Mouse (Mus musculus) spleen, adult 2 months (tissue): ENCODE measurements around the gene 2200002D01Rik. TPM values are rescaled to one million over a fixed set of nuclear protein-coding genes. Genes with fewer than 3 reads are reported as not detected.
"Not testable (repeated sequence)": the region's sequence is repeated elsewhere in the genome, so short reads cannot be mapped to it uniquely, and the experiment has no call there.

Experiments used
- DNase-seq, 2 experiments: peaks; one replicate each; pipeline versions ENCODE4 v3.0.0 to v3.0.0-alpha.2; 2012 to 2021; ENCODE audit warnings: low spot score in 2 of 2, low read depth in 1 of 2
- H3K27ac ChIP-seq: fragments of 200-500 bp; 2 replicates; pipeline ENCODE4 v1.5.1; 2012; ENCODE audit warnings: low read length, inconsistent platforms; ENCODE audit not compliant: insufficient read depth
- H3K27me3 ChIP-seq: fragments of 200-500 bp; 2 replicates; pipeline ENCODE4 v1.6.1; 2012; ENCODE audit warnings: mild to moderate bottlenecking, moderate library complexity, low read length, inconsistent platforms; ENCODE audit not compliant: control insufficient read depth, insufficient read depth
- H3K36me3 ChIP-seq: fragments of 200-500 bp; 2 replicates; pipeline ENCODE4 v1.6.1; 2012; ENCODE audit warnings: mild to moderate bottlenecking, low read length, inconsistent platforms; ENCODE audit not compliant: control insufficient read depth, insufficient read depth
- H3K4me1 ChIP-seq: fragments of 200-500 bp; 2 replicates; pipeline ENCODE4 v1.6.1; 2011; ENCODE audit warnings: inconsistent platforms; ENCODE audit not compliant: control insufficient read depth, insufficient read depth, insufficient read length
- H3K4me3 ChIP-seq: fragments of 200-500 bp; 2 replicates; pipeline ENCODE4 v1.5.1; 2011; ENCODE audit warnings: mild to moderate bottlenecking, inconsistent platforms; ENCODE audit not compliant: insufficient read depth, insufficient read length; ENCODE audit errors: extremely low read depth
- CTCF ChIP-seq: fragments of 200-500 bp; IDR thresholded peaks from 2 replicates; pipeline ENCODE4 v1.5.1; 2011; ENCODE audit warnings: mild to moderate bottlenecking, inconsistent platforms; ENCODE audit not compliant: insufficient read depth, insufficient read length, insufficient replicate concordance; ENCODE audit errors: extremely low read depth
- POLR2A ChIP-seq: fragments of 200-500 bp; IDR thresholded peaks from 2 replicates; pipeline ENCODE4 v1.6.1; 2011; ENCODE audit warnings: low read depth, low read length, inconsistent platforms
- WGBS: fragments of 180-500 bp; shearing (Covaris S2); methylation state at CpG from one replicate; pipeline ENCODE4 v1.1.7; 2018; 5-methylcytosine and 5-hydroxymethylcytosine counted together
- polyA plus RNA-seq: library from polyadenylated mRNA; depleted of rRNA; stranded (reverse); fragments of >200 nt; gene quantifications from 2 replicates; pipeline ENCODE4 v1.2.3, GENCODE M21; 2012

The 2200002D01Rik gene
- polyA plus RNA-seq, 1 experiment, result 0.51 TPM

DNA sequence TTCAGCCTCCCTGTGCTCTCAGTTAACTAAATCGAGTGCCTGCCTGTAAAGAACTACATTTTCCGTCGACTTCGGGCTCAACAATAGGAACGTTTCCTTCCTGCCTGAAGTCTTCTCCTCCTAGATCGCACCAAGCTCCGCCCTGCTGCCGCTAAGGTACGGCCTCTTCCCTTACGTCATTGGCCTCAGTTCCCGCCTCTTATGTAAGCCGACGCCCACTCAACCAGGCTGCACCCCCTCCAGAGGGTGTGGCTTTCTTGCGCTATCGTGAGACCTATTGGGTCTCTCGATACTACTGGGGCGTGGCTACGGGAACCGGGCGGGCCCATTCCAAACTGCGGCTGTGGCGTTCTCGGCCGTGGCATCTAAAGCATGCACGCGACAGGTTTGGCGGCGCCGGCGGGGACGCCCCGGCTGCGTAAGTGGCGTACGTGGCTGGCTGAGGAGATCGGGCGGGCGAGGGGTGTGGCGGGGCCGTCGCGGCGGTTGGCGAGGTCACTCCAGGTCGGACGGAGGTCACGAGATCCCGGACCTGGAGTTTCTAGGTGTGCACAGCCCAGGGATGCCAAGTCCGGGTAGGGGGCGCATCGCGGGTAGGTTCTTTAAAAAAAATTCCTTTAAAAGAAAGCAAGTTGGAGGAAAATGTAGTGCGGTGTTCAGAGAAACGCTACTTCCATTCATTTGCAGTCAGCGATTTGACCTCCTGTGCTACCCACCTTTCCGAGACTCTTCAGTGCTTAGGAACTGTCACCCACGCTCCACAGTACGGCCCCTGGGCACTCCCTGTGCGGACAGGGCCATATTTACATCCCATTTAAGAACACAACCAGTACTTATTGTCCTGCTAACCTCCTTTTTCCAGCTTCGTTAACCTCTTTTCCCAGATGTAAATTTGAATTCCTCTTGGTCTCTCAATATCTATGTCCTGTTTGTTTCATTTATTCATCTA is 10.0 kb downstream of the 2200002D01Rik start, which contains the start of gene Yif1b:
TSS of gene Yif1b (plus strand) at position 311 of the 949 bp plus-strand sequence.
- DNase-seq, result peak; percentile 99
- Histone ChIP-seq H3K36me3 (no peaks in the 10 kb centered on the region), H3K27me3 (no peaks in the 10 kb centered on the region), H3K4me1 (peaks cover 2% of the 10 kb centered on the region), H3K27ac (peak within 1 kb of the TSS; percentile 80), H3K4me3 (peak within 1 kb of the TSS; percentile 71)
- TF ChIP-seq CTCF (no peak), POLR2A (peak; percentile 62; the same call in 1 of the 2 replicates)
- under 1% methylated on average over 60 of the region's 60 CpGs for WGBS

- DNase-seq, result not testable (repeated sequence)
These were observed 10.7 kb downstream of the 2200002D01Rik start for GRCm38 (mm10) chr7:29237596-29237995.

DNA sequence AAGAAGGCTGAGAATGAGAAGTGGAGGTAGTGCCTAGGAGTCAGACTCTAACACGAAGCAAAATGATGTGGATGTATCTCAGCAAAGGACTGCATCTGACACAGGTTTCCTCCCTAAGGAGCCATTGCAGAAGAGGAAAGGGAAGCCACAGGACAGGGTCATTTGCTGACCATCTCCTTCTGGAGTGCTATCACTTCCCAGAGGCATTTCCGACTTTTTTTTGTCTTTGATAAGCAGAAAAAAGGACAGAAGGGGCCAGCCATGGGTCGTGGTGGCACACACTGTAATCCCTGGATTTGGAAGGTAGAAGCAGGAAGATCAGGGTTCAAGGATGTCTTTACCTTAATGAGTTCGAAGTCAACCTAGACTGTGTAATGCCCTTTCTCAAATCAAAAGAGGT is 11.7 kb downstream of the 2200002D01Rik start:
- no peaks in the 10 kb centered on the region for H3K36me3 ChIP-seq
- H3K4me1 ChIP-seq, result peaks cover 2% of the 10 kb centered on the region
- H3K27me3 ChIP-seq, result no peaks in the 10 kb centered on the region; the same call in 1 of the 2 replicates
- DNase-seq, result no peak
- no peak for TF ChIP-seq POLR2A
- H3K27ac ChIP-seq, result no peak overlapping the region; the same call in 1 of the 2 replicates
- 80% methylated on average over 4 of the region's 4 CpGs for WGBS
- H3K4me3 ChIP-seq, result no peak overlapping the region

More at GRCm38 (mm10) chr7:29237596-29237995, 10.7 kb downstream of the 2200002D01Rik start:
- not testable (repeated sequence) for H3K36me3 ChIP-seq, H3K27me3 ChIP-seq, H3K4me1 ChIP-seq
- peak overlapping the region; percentile 80 for H3K27ac ChIP-seq
- peak overlapping the region; percentile 48 for H3K4me3 ChIP-seq
- WGBS, result 26% methylated on average over 6 of the region's 6 CpGs

- DNase-seq, result no peak
- Histone ChIP-seq H3K27me3 (no peaks in the 10 kb centered on the region; the same call in 1 of the 2 replicates), H3K27ac (no peak overlapping the region), H3K4me1 (peaks cover 2% of the 10 kb centered on the region), H3K4me3 (no peak overlapping the region), H3K36me3 (no peaks in the 10 kb centered on the region)
- TF ChIP-seq CTCF, result no peak
- 87% methylated on average over 5 of the region's 5 CpGs for WGBS
These were observed 13.6 kb downstream of the 2200002D01Rik start for GRCm38 (mm10) chr7:29234661-29235060.

- 48% methylated on average over 6 of the region's 6 CpGs for WGBS
- no peak for DNase-seq
- peaks cover under 1% of the 10 kb centered on the region; the same call in 1 of the 2 replicates for H3K4me1 ChIP-seq
- TF ChIP-seq POLR2A, result no peak
- no peak for TF ChIP-seq CTCF
- no peak overlapping the region for H3K4me3 ChIP-seq
- H3K27ac ChIP-seq, result no peak overlapping the region
- no peaks in the 10 kb centered on the region for H3K36me3 ChIP-seq
- no peaks in the 10 kb centered on the region; the same call in 1 of the 2 replicates for H3K27me3 ChIP-seq
These were observed 14.5 kb downstream of the 2200002D01Rik start for GRCm38 (mm10) chr7:29233745-29234144.

GRCm38 (mm10) chr7:29232247-29233013 is 15.8 kb downstream of the 2200002D01Rik start, which contains the start of gene Kcnk6:
Gene Kcnk6, minus strand, starts transcription at chr7:29232515.
- H3K4me1 ChIP-seq, result no peaks in the 10 kb centered on the region; the same call in 1 of the 2 replicates
- no peaks in the 10 kb centered on the region; the same call in 1 of the 2 replicates for H3K27me3 ChIP-seq
- DNase-seq, result peak in 1 of 2 experiments; percentile 42
- TF ChIP-seq POLR2A (no peak), CTCF (no peak)
- H3K4me3 ChIP-seq, result peak within 1 kb of the TSS; percentile 53
- H3K36me3 ChIP-seq, result no peaks in the 10 kb centered on the region
- H3K27ac ChIP-seq, result peak within 1 kb of the TSS; percentile 52
- 2% methylated on average over 62 of the region's 62 CpGs for WGBS
